Mouse (Mus musculus) hindbrain, embryonic 10.5 days (tissue): ENCODE measurements at regions not wholly inside any gene's neighbourhood (a gene's known extent, or its start where the extent isn't known, plus 50 kb on each side); places are given as distances from the start of the nearest gene placed in this dataset.

Experiments
- DNase-seq: peaks from one replicate; pipeline ENCODE4 v3.0.0-alpha.2; 2017; ENCODE audit warnings: low spot score
- H3K27ac ChIP-seq: fragments of 300-500 bp; sonication (generic); 2 replicates; pipeline ENCODE4 v1.5.1; 2016; ENCODE audit warnings: mild to moderate bottlenecking, moderate library complexity
- H3K27me3 ChIP-seq: fragments of 300-500 bp; sonication (generic); 2 replicates; pipeline ENCODE4 v1.6.1; 2016; ENCODE audit warnings: mild to moderate bottlenecking; ENCODE audit not compliant: poor library complexity, insufficient read depth, severe bottlenecking
- H3K36me3 ChIP-seq: fragments of 300-500 bp; sonication (generic); 2 replicates; pipeline ENCODE4 v1.6.1; 2016; ENCODE audit warnings: mild to moderate bottlenecking, moderate library complexity
- H3K4me1 ChIP-seq: fragments of 300-500 bp; sonication (generic); replicated peaks from 2 replicates; pipeline ENCODE4 v1.6.1; 2016; ENCODE audit warnings: mild to moderate bottlenecking
- H3K4me3 ChIP-seq: fragments of 300-500 bp; sonication (generic); 2 replicates; pipeline ENCODE4 v1.5.1; 2016; ENCODE audit warnings: mild to moderate bottlenecking, moderate library complexity
- H3K9me3 ChIP-seq: fragments of 300-500 bp; sonication (generic); 2 replicates; pipeline ENCODE4 v1.6.1; 2016; ENCODE audit warnings: mild to moderate bottlenecking, moderate library complexity
- WGBS: fragments of 180-500 bp; shearing (Covaris S2); methylation state at CpG from one replicate; pipeline ENCODE4 v1.1.7; 2016; 5-methylcytosine and 5-hydroxymethylcytosine counted together

- Histone ChIP-seq H3K4me1 (peaks cover 8% of the 10 kb centered on the region; the same call in 1 of the 2 replicates), H3K9me3 (no peaks in the 10 kb centered on the region), H3K36me3 (no peaks in the 10 kb centered on the region), H3K27me3 (no peaks in the 10 kb centered on the region), H3K27ac (peak overlapping the region; percentile 56), H3K4me3 (no peak overlapping the region)
- 70% methylated on average over 7 of the region's 7 CpGs for WGBS
- DNase-seq: no peak
Observed at GRCm38 (mm10) chr3:148335654-148336053, 654.7 kb downstream of the Adgrl2 start.

DNA sequence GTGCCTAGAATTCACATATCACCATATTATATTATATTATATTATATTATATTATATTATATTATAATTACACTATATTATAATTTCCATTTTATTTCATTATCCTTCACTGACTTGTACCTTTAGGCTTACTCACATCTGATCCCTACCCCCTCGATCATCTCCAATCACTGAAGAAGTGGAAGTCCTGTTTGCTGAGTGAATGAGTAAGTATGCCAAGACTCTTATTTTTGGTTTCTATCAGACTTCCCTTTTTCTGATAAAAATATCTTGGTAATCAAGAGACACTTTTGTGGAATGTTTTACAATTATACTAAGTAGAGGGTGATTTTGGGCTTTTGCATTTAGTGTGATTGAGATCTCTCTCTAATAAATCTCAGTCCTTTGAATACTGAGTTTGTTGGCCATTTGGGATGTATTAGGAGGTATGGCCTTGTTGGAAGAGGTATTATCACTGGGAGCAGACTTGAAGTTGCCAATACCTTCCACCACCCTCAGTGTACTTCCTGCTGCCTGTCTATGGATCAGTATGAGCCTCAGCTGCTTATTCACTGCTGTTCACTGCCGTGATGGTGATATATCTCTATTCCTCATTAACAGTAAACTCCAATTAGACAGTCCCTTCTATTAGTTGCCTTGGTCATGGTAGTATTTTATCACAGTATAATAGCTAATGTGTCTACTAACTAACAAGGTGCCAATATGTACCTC lies 665.3 kb downstream of the Adgrl2 start:
- 92% methylated on average over 2 of the region's 2 CpGs for WGBS
- Histone ChIP-seq H3K27me3 (no peaks in the 10 kb centered on the region), H3K4me3 (no peak overlapping the region), H3K27ac (no peak overlapping the region), H3K36me3 (no peaks in the 10 kb centered on the region), H3K9me3 (no peaks in the 10 kb centered on the region), H3K4me1 (no peaks in the 10 kb centered on the region)
- DNase-seq: no peak

DNA sequence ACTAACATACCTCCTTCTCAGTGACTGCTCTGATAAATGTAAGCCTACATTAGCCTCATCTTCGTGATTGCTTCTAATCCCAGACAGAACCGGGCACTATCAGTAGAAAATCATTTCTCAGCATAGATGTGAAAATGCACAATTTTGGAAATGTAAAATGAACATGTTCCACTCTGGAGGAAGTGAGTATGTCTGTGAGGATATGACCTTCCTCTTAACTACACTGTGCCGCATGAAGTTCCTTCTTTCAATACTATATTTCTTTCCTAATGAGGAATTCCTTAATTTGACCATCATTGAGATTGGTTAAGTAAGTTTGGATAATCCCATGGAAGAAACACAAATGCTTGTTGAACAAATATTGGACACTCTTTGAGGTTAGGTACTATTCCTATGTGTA lies 668.5 kb downstream of the Adgrl2 start:
- no peaks in the 10 kb centered on the region for H3K4me1 ChIP-seq
- H3K4me3 ChIP-seq: no peak overlapping the region
- H3K9me3 ChIP-seq: no peaks in the 10 kb centered on the region
- WGBS: 92% methylated on average over 3 of the region's 3 CpGs
- no peak for DNase-seq
- no peaks in the 10 kb centered on the region for H3K27me3 ChIP-seq
- H3K27ac ChIP-seq: no peak overlapping the region
- H3K36me3 ChIP-seq: no peaks in the 10 kb centered on the region

DNA sequence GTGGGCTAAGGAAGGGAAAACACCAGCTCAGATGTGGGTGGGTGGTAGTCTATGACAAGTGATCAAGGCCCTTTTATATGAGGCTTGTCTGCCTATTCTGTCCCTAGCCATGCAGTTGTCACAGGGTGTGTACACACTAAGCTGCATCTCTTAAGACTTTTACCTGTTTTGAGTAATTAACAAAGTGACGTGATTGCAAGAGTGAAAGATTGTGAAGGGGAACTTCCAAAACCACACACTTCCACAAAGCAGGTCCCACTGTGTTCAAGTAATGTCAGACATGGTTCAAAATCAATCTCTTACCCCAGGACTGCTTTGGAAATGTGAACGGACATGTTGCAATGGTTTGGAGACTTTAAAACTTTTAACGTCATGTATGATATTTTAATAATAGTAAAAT lies 674.2 kb downstream of the Adgrl2 start:
- H3K4me1 ChIP-seq: no peaks in the 10 kb centered on the region
- no peaks in the 10 kb centered on the region for H3K36me3 ChIP-seq
- 95% methylated on average over 3 of the region's 3 CpGs for WGBS
- H3K27me3 ChIP-seq: no peaks in the 10 kb centered on the region
- no peaks in the 10 kb centered on the region for H3K9me3 ChIP-seq
- no peak overlapping the region for H3K4me3 ChIP-seq
- no peak overlapping the region for H3K27ac ChIP-seq
- DNase-seq: no peak

GRCm38 (mm10) chr3:148315286-148315685 lies 675.1 kb downstream of the Adgrl2 start:
- Histone ChIP-seq H3K9me3 (no peaks in the 10 kb centered on the region), H3K4me1 (no peaks in the 10 kb centered on the region), H3K4me3 (no peak overlapping the region), H3K36me3 (no peaks in the 10 kb centered on the region), H3K27ac (no peak overlapping the region), H3K27me3 (no peaks in the 10 kb centered on the region)
- 87% methylated on average over 1 of the region's 1 CpGs for WGBS
- DNase-seq: no peak

DNA sequence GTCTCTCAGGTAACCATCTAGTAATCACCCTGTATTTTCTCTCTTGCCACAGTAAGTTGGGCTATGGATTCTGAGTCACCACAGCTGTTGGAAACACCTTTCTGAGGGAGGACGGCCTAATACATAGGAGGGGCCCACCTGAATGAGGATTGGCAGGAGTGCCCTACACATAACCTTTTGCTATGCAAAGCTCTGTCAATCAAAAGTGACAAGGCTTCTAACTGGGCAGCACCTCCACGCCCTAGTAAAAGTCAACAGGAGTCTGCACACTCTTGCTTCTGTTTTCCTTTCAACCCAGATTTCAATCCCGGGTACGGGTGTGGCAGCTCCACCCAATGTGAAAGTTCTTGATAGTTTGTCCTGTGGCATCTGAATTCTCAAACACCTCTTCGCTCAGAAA lies 694.8 kb downstream of the Adgrl2 start:
- no peak for DNase-seq
- Histone ChIP-seq H3K27ac (no peak overlapping the region), H3K36me3 (no peaks in the 10 kb centered on the region), H3K4me1 (no peaks in the 10 kb centered on the region), H3K27me3 (no peaks in the 10 kb centered on the region), H3K4me3 (no peak overlapping the region), H3K9me3 (no peaks in the 10 kb centered on the region)
- WGBS: 88% methylated on average over 5 of the region's 5 CpGs

DNA sequence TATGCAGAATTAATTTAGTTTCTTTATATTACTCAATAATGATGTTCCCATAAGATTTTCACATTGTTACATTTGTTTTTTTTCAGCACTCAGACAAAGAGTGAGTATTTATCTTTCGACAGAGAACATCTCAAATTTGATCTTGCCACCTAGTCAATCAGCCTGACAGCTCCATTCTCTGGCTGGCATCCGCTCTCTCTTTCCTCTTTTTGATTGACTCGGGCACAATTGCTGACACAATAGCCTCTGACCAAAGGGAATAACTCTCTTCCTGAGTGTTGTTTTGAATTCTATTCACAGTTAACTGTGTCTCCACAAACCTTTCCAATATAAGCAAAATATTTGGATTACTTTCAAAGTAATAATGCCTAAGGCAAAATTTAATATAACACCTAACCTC lies 711.4 kb downstream of the Adgrl2 start:
- H3K27ac ChIP-seq: no peak overlapping the region
- H3K4me1 ChIP-seq: peaks cover 3% of the 10 kb centered on the region; the same call in 1 of the 2 replicates
- no peak overlapping the region for H3K4me3 ChIP-seq
- H3K9me3 ChIP-seq: no peaks in the 10 kb centered on the region
- WGBS: 26% methylated on average over 3 of the region's 3 CpGs
- peak; percentile 7 for DNase-seq
- no peaks in the 10 kb centered on the region for H3K27me3 ChIP-seq
- H3K36me3 ChIP-seq: no peaks in the 10 kb centered on the region

DNA sequence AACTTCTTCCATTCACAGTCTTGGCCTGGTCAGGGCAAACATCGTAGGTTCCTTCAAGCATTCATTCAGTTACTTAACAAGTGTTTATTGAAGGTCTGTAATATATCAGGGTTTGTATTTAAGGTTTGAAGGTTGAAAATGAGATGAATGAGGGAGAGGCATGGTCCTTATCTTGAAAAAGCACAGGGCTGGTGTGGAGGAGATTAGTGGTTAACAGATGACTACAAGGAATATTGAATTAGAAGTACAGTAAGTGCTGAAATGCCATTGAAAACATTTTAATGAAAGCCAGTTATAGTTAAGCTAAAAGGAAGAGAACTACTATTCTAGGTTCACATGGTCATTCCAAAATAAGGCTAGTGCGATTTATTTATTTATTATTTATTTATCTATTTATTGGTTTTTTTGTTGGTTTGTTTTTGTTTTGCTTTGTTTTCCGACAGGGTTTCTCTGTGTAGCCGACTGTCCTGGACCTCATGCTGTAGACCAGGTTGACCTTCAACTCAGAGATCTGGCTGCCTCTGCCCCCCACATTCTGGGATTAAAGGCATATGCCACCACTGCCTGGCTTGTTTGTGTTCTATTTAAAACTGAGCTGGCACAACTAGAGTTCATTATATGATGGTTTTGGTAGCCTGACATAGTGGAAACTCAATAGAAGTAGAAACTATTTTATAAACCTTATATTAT lies 718.1 kb downstream of the Adgrl2 start:
- H3K4me3 ChIP-seq: no peak overlapping the region
- no peaks in the 10 kb centered on the region for H3K9me3 ChIP-seq
- no peaks in the 10 kb centered on the region for H3K4me1 ChIP-seq
- H3K36me3 ChIP-seq: no peaks in the 10 kb centered on the region
- DNase-seq: no peak
- H3K27me3 ChIP-seq: no peaks in the 10 kb centered on the region
- no peak overlapping the region for H3K27ac ChIP-seq
- 79% methylated on average over 4 of the region's 4 CpGs for WGBS

GRCm38 (mm10) chr3:148268812-148269211 lies 721.5 kb downstream of the Adgrl2 start:
- Histone ChIP-seq H3K27me3 (no peaks in the 10 kb centered on the region), H3K4me3 (no peak overlapping the region), H3K27ac (no peak overlapping the region), H3K9me3 (no peaks in the 10 kb centered on the region), H3K36me3 (no peaks in the 10 kb centered on the region), H3K4me1 (no peaks in the 10 kb centered on the region)
- no peak for DNase-seq
- 94% methylated on average over 4 of the region's 4 CpGs for WGBS

DNA sequence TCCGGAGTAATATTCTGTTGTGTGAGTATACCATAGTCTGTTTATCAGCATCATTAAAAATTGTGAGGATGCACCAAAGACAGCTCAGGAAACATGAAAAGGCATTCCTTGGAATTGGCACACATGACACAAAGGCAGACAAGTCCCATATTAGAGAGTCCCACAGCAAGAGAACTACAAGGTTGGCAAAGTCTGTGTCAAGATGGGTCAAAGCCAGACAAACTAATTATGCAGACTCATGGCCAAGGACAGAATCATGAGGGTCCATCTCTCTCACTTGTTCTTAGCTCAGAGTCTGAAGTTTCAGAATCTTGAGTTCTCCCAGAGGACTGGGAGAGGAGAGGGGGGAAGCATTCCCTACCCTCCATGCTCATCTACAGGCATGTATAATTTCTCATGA lies 731.1 kb downstream of the Adgrl2 start:
- H3K4me3 ChIP-seq: no peak overlapping the region
- H3K27ac ChIP-seq: no peak overlapping the region
- no peak for DNase-seq
- no peaks in the 10 kb centered on the region for H3K36me3 ChIP-seq
- H3K9me3 ChIP-seq: no peaks in the 10 kb centered on the region
- no peaks in the 10 kb centered on the region for H3K4me1 ChIP-seq
- 82% methylated on average over 1 of the region's 1 CpGs for whole genome bisulfite sequencing
- H3K27me3 ChIP-seq: no peaks in the 10 kb centered on the region

DNA sequence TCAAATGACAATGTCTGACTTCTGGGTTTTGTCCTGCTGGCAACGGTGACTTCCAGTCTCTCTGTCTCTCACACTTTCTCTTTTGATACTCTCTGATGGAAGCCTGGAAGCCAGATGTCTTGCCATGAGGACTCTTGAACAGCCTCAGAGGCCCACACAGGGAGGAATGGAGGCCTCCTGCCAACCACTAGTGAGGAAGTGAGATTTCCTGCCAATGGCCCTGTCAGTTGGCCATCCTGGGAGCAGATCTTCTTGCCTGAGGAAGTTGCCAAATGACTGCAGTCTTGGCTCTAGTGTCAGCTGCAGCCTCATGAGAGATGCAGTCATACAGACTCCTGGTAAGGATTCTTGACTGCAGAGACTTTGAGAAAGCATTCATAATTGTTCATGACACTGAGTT lies 741.7 kb downstream of the Adgrl2 start:
- H3K27me3 ChIP-seq: no peaks in the 10 kb centered on the region
- 72% methylated on average over 1 of the region's 1 CpGs for WGBS
- no peaks in the 10 kb centered on the region for H3K36me3 ChIP-seq
- no peaks in the 10 kb centered on the region for H3K4me1 ChIP-seq
- H3K27ac ChIP-seq: no peak overlapping the region
- no peaks in the 10 kb centered on the region for H3K9me3 ChIP-seq
- H3K4me3 ChIP-seq: no peak overlapping the region
- DNase-seq: no peak

DNA sequence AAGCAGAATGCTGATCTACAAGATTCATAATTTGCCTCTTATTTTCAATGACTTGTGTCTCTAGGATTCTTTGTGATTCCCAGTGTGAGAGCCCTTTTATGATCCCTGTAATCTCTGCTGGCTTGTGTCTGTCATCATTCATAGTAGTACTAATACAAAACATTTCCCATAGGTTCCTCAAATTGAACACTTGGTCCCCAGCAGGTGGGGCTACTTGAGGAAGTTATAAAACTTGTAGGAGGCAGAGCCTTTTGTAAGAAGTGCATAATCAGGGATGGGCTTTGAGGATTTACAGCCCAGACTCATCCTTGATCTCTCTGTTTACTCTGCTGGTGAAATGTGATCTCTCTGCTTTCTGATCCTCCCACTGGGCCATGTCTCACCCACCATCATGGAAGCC lies 743.6 kb downstream of the Adgrl2 start:
- H3K27me3 ChIP-seq: no peaks in the 10 kb centered on the region

DNA sequence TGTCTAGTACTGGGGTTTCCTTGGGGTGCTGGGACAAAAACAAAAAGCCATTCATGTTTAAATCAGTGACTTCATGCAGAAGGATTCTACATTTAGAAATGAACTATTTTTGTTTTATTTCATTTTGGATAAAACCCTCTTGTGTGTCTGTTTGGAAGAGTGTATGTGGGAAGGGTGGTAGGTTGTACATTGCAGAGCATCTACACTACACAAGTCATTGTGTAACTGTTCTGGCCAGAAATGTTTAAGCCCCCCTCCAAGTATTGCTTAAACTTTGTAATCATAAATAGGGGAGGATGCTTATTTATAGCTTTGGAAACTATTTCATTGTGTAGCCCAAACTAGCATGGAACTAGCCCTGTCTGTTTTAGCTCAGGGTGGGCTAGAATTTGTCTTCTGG lies 752.3 kb downstream of the Adgrl2 start:
- no peaks in the 10 kb centered on the region for H3K36me3 ChIP-seq
- DNase-seq: no peak
- no peak overlapping the region for H3K27ac ChIP-seq
- no peak overlapping the region for H3K4me3 ChIP-seq
- H3K9me3 ChIP-seq: no peaks in the 10 kb centered on the region
- no peaks in the 10 kb centered on the region for H3K4me1 ChIP-seq
- H3K27me3 ChIP-seq: no peaks in the 10 kb centered on the region

More for the DNA sequence above, 743.6 kb downstream of the Adgrl2 start:
- no peak overlapping the region for H3K27ac ChIP-seq
- H3K4me3 ChIP-seq: no peak overlapping the region
- no peaks in the 10 kb centered on the region for H3K9me3 ChIP-seq
- DNase-seq: no peak
- no peaks in the 10 kb centered on the region for H3K36me3 ChIP-seq
- no peaks in the 10 kb centered on the region for H3K4me1 ChIP-seq
